Mouse (Mus musculus): ENCODE measurements at regions not wholly inside any gene's neighbourhood (a gene's known extent, or its start where the extent isn't known, plus 50 kb on each side); places are given as distances from the start of the nearest gene placed in this dataset.

GRCm38 (mm10) chr12:12882931-12883553 lies 58.7 kb downstream of the Mycn start:
- DNase-seq (ENCODE audit: low spot score in 2 of 2) = no peak
- intact Hi-C loops (cut with DNase I) = no loop called here

- intact Hi-C loops (cut with DNase I) = no loop called here
Measured at GRCm38 (mm10) chr12:12878031-12878430, 63.7 kb downstream of the Mycn start.

GRCm38 (mm10) chr12:12877539-12877938 lies 64.2 kb downstream of the Mycn start:
- no peak for DNase-seq (ENCODE audit: low spot score in 2 of 2)
- intact Hi-C loops (cut with DNase I) = no loop called here

More at GRCm38 (mm10) chr12:12878031-12878430, 63.7 kb downstream of the Mycn start:
- no peak for DNase-seq (ENCODE audit: low spot score in 2 of 2)

- intact Hi-C loops (cut with DNase I) = no loop called here
- DNase-seq (ENCODE audit: low spot score in 2 of 2) = no peak
Measured at GRCm38 (mm10) chr12:12875976-12876745, 65.6 kb downstream of the Mycn start.

GRCm38 (mm10) chr12:12873551-12873950 lies 68.2 kb downstream of the Mycn start:
- no peak for DNase-seq (ENCODE audit: low spot score in 2 of 2)
- intact Hi-C loops (cut with DNase I) = no loop called here

- intact Hi-C loops (cut with DNase I) = no loop called here
Measured at GRCm38 (mm10) chr12:12872974-12873373, 68.7 kb downstream of the Mycn start.

GRCm38 (mm10) chr12:12871272-12871671 lies 70.4 kb downstream of the Mycn start:
- intact Hi-C loops (cut with DNase I) = no loop called here
- DNase-seq (ENCODE audit: low spot score in 2 of 2) = peak; percentile 8 to 13

More at GRCm38 (mm10) chr12:12872974-12873373, 68.7 kb downstream of the Mycn start:
- no peak for DNase-seq (ENCODE audit: low spot score in 2 of 2)

- no peak for DNase-seq (ENCODE audit: low spot score in 2 of 2)
- intact Hi-C loops (cut with DNase I) = loop anchor here (5.0 kb wide), 1 partner anchor 54 kb away; no protein-coding TSS in a partner anchor
Measured at GRCm38 (mm10) chr12:12866590-12866989, 75.1 kb downstream of the Mycn start.

GRCm38 (mm10) chr12:12850681-12851080 lies 91.0 kb downstream of the Mycn start:
- no peak for DNase-seq (ENCODE audit: low spot score in 2 of 2)
- intact Hi-C loops (cut with DNase I) = no loop called here

- DNase-seq (ENCODE audit: low spot score in 2 of 2) = no peak
- intact Hi-C loops (cut with DNase I) = no loop called here
Measured at GRCm38 (mm10) chr12:12846716-12847115, 95.0 kb downstream of the Mycn start.

- no peak for DNase-seq (ENCODE audit: low spot score in 2 of 2)
Measured at GRCm38 (mm10) chr12:12842247-12842957, 99.3 kb downstream of the Mycn start.

GRCm38 (mm10) chr12:12841385-12842238 lies 100.1 kb downstream of the Mycn start:
- intact Hi-C loops (cut with DNase I) = no loop called here

More at GRCm38 (mm10) chr12:12842247-12842957, 99.3 kb downstream of the Mycn start:
- intact Hi-C loops (cut with DNase I) = no loop called here

GRCm38 (mm10) chr12:12840661-12841384 lies 100.9 kb downstream of the Mycn start:
- DNase-seq (ENCODE audit: low spot score in 2 of 2) = no peak
- intact Hi-C loops (cut with DNase I) = no loop called here

More at GRCm38 (mm10) chr12:12841385-12842238, 100.1 kb downstream of the Mycn start:
- no peak for DNase-seq (ENCODE audit: low spot score in 2 of 2)

- intact Hi-C loops (cut with DNase I) = no loop called here
- DNase-seq (ENCODE audit: low spot score in 2 of 2) = no peak
Measured at GRCm38 (mm10) chr12:12837775-12838174, 103.9 kb downstream of the Mycn start.

GRCm38 (mm10) chr12:12827821-12828641 lies 113.7 kb downstream of the Mycn start:
- intact Hi-C loops (cut with DNase I) = no loop called here
- no peak for DNase-seq (ENCODE audit: low spot score in 2 of 2)

- no peak for DNase-seq (ENCODE audit: low spot score in 2 of 2)
- intact Hi-C loops (cut with DNase I) = no loop called here
Measured at GRCm38 (mm10) chr12:12827379-12827778, 114.3 kb downstream of the Mycn start.

GRCm38 (mm10) chr12:12826431-12826830 lies 115.3 kb downstream of the Mycn start:
- DNase-seq (ENCODE audit: low spot score in 2 of 2) = no peak
- intact Hi-C loops (cut with DNase I) = no loop called here

GRCm38 (mm10) chr12:12825842-12826241 lies 115.9 kb downstream of the Mycn start:
- intact Hi-C loops (cut with DNase I) = no loop called here
- DNase-seq (ENCODE audit: low spot score in 2 of 2) = peak; percentile 9 to 39

Measured in left cerebral cortex, postnatal 36 days (tissue).